Mouse (Mus musculus) kidney, adult 2 months (tissue): ENCODE measurements at regions not wholly inside any gene's neighbourhood (a gene's known extent, or its start where the extent isn't known, plus 50 kb on each side); places are given as distances from the start of the nearest gene placed in this dataset.

Source experiments
- DNase-seq: peaks from one replicate; pipeline ENCODE4 v3.0.0; 2021
- H3K27ac ChIP-seq: fragments of 200-500 bp; 2 replicates; pipeline ENCODE4 v1.5.1; 2012; ENCODE audit warnings: low read depth, low read length, control low read depth, inconsistent platforms; ENCODE audit not compliant: insufficient read depth
- H3K27me3 ChIP-seq: fragments of 200-500 bp; replicated peaks from 2 replicates; pipeline ENCODE4 v1.6.1; 2012; ENCODE audit warnings: mild to moderate bottlenecking, moderate library complexity, low read length, inconsistent platforms; ENCODE audit not compliant: control insufficient read depth, insufficient read depth
- H3K36me3 ChIP-seq: fragments of 200-500 bp; 2 replicates; pipeline ENCODE4 v1.6.1; 2012; ENCODE audit warnings: mild to moderate bottlenecking, moderate library complexity, low read length, inconsistent platforms; ENCODE audit not compliant: control insufficient read depth, insufficient read depth
- H3K4me1 ChIP-seq: fragments of 200-500 bp; 2 replicates; pipeline ENCODE4 v1.6.1; 2011; ENCODE audit warnings: low read length; ENCODE audit not compliant: control insufficient read depth, insufficient read depth
- H3K4me3 ChIP-seq: fragments of 200-500 bp; 2 replicates; pipeline ENCODE4 v1.5.1; 2011; ENCODE audit warnings: mild to moderate bottlenecking, low read depth, low read length, control low read depth; ENCODE audit not compliant: insufficient read depth
- CTCF ChIP-seq: fragments of 200-500 bp; conservative IDR thresholded peaks from 2 replicates; pipeline ENCODE4 v1.5.1; 2011; ENCODE audit warnings: low read depth, mild to moderate bottlenecking, control low read depth, low read length, moderate library complexity, mixed read lengths; ENCODE audit not compliant: insufficient read depth, insufficient read length
- POLR2A ChIP-seq: fragments of 200-500 bp; IDR thresholded peaks from one replicate; pipeline ENCODE4 v1.6.1; 2011; ENCODE audit warnings: low read depth, low read length, control low read depth
- WGBS: fragments of 180-500 bp; shearing (Covaris S2); methylation state at CpG from one replicate; pipeline ENCODE4 v1.1.7; 2018; 5-methylcytosine and 5-hydroxymethylcytosine counted together

- peaks cover 5% of the 10 kb centered on the region; the same call in 1 of the 2 replicates for H3K4me1 ChIP-seq
- 49% methylated on average over 3 of the region's 3 CpGs for WGBS
- H3K27ac ChIP-seq = no peak overlapping the region
- H3K27me3 ChIP-seq = no peaks in the 10 kb centered on the region
- no peak for TF ChIP-seq POLR2A
- no peak for TF ChIP-seq CTCF
- DNase-seq = no peak
- H3K4me3 ChIP-seq = no peak overlapping the region
- no peaks in the 10 kb centered on the region for H3K36me3 ChIP-seq
Observed at GRCm38 (mm10) chr9:71058655-71059054, 106.6 kb upstream of the Lipc start.

- Histone ChIP-seq H3K27ac (no peak overlapping the region), H3K4me1 (peaks cover 5% of the 10 kb centered on the region; the same call in 1 of the 2 replicates), H3K36me3 (no peaks in the 10 kb centered on the region), H3K4me3 (no peak overlapping the region), H3K27me3 (no peaks in the 10 kb centered on the region)
- WGBS = 41% methylated on average over 3 of the region's 3 CpGs
- TF ChIP-seq POLR2A (no peak), CTCF (no peak)
- peak; percentile 90 for DNase-seq
Observed at GRCm38 (mm10) chr9:71056836-71057235, 104.8 kb upstream of the Lipc start.

- peak; percentile 68 for DNase-seq
- Histone ChIP-seq H3K36me3 (no peaks in the 10 kb centered on the region), H3K4me3 (no peak overlapping the region), H3K27ac (no peak overlapping the region), H3K27me3 (no peaks in the 10 kb centered on the region), H3K4me1 (no peaks in the 10 kb centered on the region)
- TF ChIP-seq CTCF (no peak), POLR2A (no peak)
- 29% methylated on average over 1 of the region's 1 CpGs for WGBS
Observed at GRCm38 (mm10) chr9:71043899-71044298, 91.9 kb upstream of the Lipc start.

GRCm38 (mm10) chr9:71035286-71035685 lies 83.3 kb upstream of the Lipc start:
- no peak for TF ChIP-seq POLR2A
- TF ChIP-seq CTCF = no peak
- Histone ChIP-seq H3K27me3 (no peaks in the 10 kb centered on the region), H3K36me3 (no peaks in the 10 kb centered on the region), H3K4me1 (no peaks in the 10 kb centered on the region), H3K4me3 (no peak overlapping the region), H3K27ac (no peak overlapping the region)
- 55% methylated on average over 6 of the region's 6 CpGs for WGBS
- DNase-seq = no peak

GRCm38 (mm10) chr9:71032156-71032555 lies 80.1 kb upstream of the Lipc start:
- H3K36me3 ChIP-seq = no peaks in the 10 kb centered on the region
- H3K27ac ChIP-seq = no peak overlapping the region
- TF ChIP-seq CTCF (no peak), POLR2A (no peak)
- no peaks in the 10 kb centered on the region for H3K4me1 ChIP-seq
- no peak overlapping the region for H3K4me3 ChIP-seq
- DNase-seq = no peak
- H3K27me3 ChIP-seq = no peaks in the 10 kb centered on the region

- TF ChIP-seq POLR2A = no peak
- TF ChIP-seq CTCF = no peak
- DNase-seq = peak; percentile 71
- H3K4me3 ChIP-seq = no peak overlapping the region
- H3K27ac ChIP-seq = no peak overlapping the region
- WGBS = 60% methylated on average over 3 of the region's 3 CpGs
- H3K4me1 ChIP-seq = no peaks in the 10 kb centered on the region
- H3K27me3 ChIP-seq = no peaks in the 10 kb centered on the region
- no peaks in the 10 kb centered on the region for H3K36me3 ChIP-seq
Observed at GRCm38 (mm10) chr9:71030203-71030921, 78.3 kb upstream of the Lipc start.

- H3K36me3 ChIP-seq = no peaks in the 10 kb centered on the region
- TF ChIP-seq POLR2A = no peak
- no peak for TF ChIP-seq CTCF
- no peaks in the 10 kb centered on the region for H3K27me3 ChIP-seq
- H3K27ac ChIP-seq = no peak overlapping the region
- no peak overlapping the region for H3K4me3 ChIP-seq
- DNase-seq = no peak
- H3K4me1 ChIP-seq = no peaks in the 10 kb centered on the region
- WGBS = 92% methylated on average over 2 of the region's 2 CpGs
Observed at GRCm38 (mm10) chr9:71028102-71028501, 76.1 kb upstream of the Lipc start.

GRCm38 (mm10) chr9:71027626-71028025 lies 75.6 kb upstream of the Lipc start:
- Histone ChIP-seq H3K4me3 (no peak overlapping the region), H3K27ac (no peak overlapping the region), H3K4me1 (no peaks in the 10 kb centered on the region), H3K36me3 (no peaks in the 10 kb centered on the region), H3K27me3 (no peaks in the 10 kb centered on the region)
- no peak for DNase-seq
- 85% methylated on average over 2 of the region's 2 CpGs for WGBS
- TF ChIP-seq POLR2A (no peak), CTCF (no peak)
